Mouse (Mus musculus) brain, embryonic 14.5 days (tissue): ENCODE measurements around the gene Pml. TPM values are rescaled to one million over a fixed set of nuclear protein-coding genes. Genes with fewer than 3 reads are reported as not detected.

Source experiments
- DNase-seq: peaks from one replicate; pipeline ENCODE4 v3.0.0-alpha.2; 2011; ENCODE audit warnings: low read depth
- CTCF ChIP-seq: fragments of 200-500 bp; IDR thresholded peaks from 2 replicates; pipeline ENCODE4 v1.5.1; 2012; ENCODE audit warnings: inconsistent platforms, mild to moderate bottlenecking, moderate library complexity, borderline replicate concordance; ENCODE audit not compliant: insufficient read depth, insufficient read length; ENCODE audit errors: extremely low read depth
- POLR2A ChIP-seq: fragments of 200-500 bp; IDR thresholded peaks from 2 replicates; pipeline ENCODE4 v1.6.1; 2012; ENCODE audit warnings: mild to moderate bottlenecking, inconsistent platforms, borderline replicate concordance; ENCODE audit not compliant: poor library complexity, insufficient read depth, insufficient read length, severe bottlenecking; ENCODE audit errors: extremely low read depth
- polyA plus RNA-seq: library from polyadenylated mRNA; depleted of rRNA; stranded (reverse); fragments of >200 nt; gene quantifications from 2 replicates; pipeline ENCODE4 v1.2.3, GENCODE M21; 2012; rRNA removed

Pml gene
- polyA plus RNA-seq, 1 experiment = 7.1 TPM

GRCm38 (mm10) chr9:58196141-58196540, 53.4 kb downstream of the Pml start:
- no peak for TF ChIP-seq CTCF
- no peak for TF ChIP-seq POLR2A
- no peak for DNase-seq

GRCm38 (mm10) chr9:58195671-58196070, 53.9 kb downstream of the Pml start:
- no peak for DNase-seq
- no peak for TF ChIP-seq CTCF
- TF ChIP-seq POLR2A = no peak

GRCm38 (mm10) chr9:58194222-58194621, 55.4 kb downstream of the Pml start:
- TF ChIP-seq CTCF (no peak), POLR2A (no peak)
- DNase-seq = no peak

- TF ChIP-seq CTCF = no peak
- TF ChIP-seq POLR2A = no peak
- peak; percentile 19 for DNase-seq
Observed at GRCm38 (mm10) chr9:58184456-58184855, 65.1 kb downstream of the Pml start.

GRCm38 (mm10) chr9:58179390-58179789, 70.2 kb downstream of the Pml start:
- no peak for DNase-seq

GRCm38 (mm10) chr9:58177165-58177564, 72.4 kb downstream of the Pml start:
- no peak for DNase-seq
- no peak for TF ChIP-seq CTCF

More at GRCm38 (mm10) chr9:58179390-58179789, 70.2 kb downstream of the Pml start:
- TF ChIP-seq CTCF (no peak), POLR2A (no peak)

- DNase-seq = peak; percentile 77
Observed at GRCm38 (mm10) chr9:58175745-58176487, 73.7 kb downstream of the Pml start.

GRCm38 (mm10) chr9:58174818-58175251, 74.8 kb downstream of the Pml start:
- no peak for TF ChIP-seq CTCF
- no peak for TF ChIP-seq POLR2A
- no peak for DNase-seq

More at GRCm38 (mm10) chr9:58175745-58176487, 73.7 kb downstream of the Pml start:
- no peak for TF ChIP-seq POLR2A

- TF ChIP-seq POLR2A (no peak), CTCF (no peak)
- no peak for DNase-seq
Observed at GRCm38 (mm10) chr9:58172863-58173262, 76.7 kb downstream of the Pml start.

- TF ChIP-seq CTCF (no peak), POLR2A (no peak)
Observed at GRCm38 (mm10) chr9:58169426-58169825, 80.2 kb downstream of the Pml start.

GRCm38 (mm10) chr9:58168880-58169279, 80.7 kb downstream of the Pml start:
- no peak for DNase-seq
- TF ChIP-seq POLR2A (no peak), CTCF (no peak)

More at GRCm38 (mm10) chr9:58169426-58169825, 80.2 kb downstream of the Pml start:
- peak; percentile 69 for DNase-seq

Other genes starting within 250 kb of the Pml start
- gene Cyp11a1, start 243.4 kb downstream of the Pml start, polyA plus RNA-seq = 0.66 and 0.68 TPM in 2 replicates
- 14.2 and 18.6 TPM in 2 replicates for gene Stra6, start 186.0 kb downstream of the Pml start, polyA plus RNA-seq
- 0.89 and 1.2 TPM in 2 replicates for gene Ccdc33, start 131.0 kb downstream of the Pml start, polyA plus RNA-seq
- gene Islr, start 45.5 kb downstream of the Pml start, polyA plus RNA-seq = 57.7 and 67.1 TPM in 2 replicates
- 364 and 418 TPM in 2 replicates for gene Islr2, start 45.5 kb downstream of the Pml start, polyA plus RNA-seq
- gene Stoml1, start 3.4 kb upstream of the Pml start, polyA plus RNA-seq = 123 and 145 TPM in 2 replicates
- gene Loxl1, start 63.4 kb upstream of the Pml start, polyA plus RNA-seq = 11.8 and 14.4 TPM in 2 replicates
- gene Tbc1d21, start 120.7 kb upstream of the Pml start, polyA plus RNA-seq = not detected in 2 replicates
- gene Insyn1, start 238.8 kb upstream of the Pml start, polyA plus RNA-seq = 34.7 and 45.2 TPM in 2 replicates